Mouse (Mus musculus): Measurements from ENCODE around the gene Ndufs6. TPM values are rescaled to one million over a fixed set of nuclear protein-coding genes. Genes with fewer than 3 reads are reported as not detected.

The Ndufs6 gene
- total RNA-seq (2021), result 100 to 1,000 TPM; 184 to 196 TPM

DNA sequence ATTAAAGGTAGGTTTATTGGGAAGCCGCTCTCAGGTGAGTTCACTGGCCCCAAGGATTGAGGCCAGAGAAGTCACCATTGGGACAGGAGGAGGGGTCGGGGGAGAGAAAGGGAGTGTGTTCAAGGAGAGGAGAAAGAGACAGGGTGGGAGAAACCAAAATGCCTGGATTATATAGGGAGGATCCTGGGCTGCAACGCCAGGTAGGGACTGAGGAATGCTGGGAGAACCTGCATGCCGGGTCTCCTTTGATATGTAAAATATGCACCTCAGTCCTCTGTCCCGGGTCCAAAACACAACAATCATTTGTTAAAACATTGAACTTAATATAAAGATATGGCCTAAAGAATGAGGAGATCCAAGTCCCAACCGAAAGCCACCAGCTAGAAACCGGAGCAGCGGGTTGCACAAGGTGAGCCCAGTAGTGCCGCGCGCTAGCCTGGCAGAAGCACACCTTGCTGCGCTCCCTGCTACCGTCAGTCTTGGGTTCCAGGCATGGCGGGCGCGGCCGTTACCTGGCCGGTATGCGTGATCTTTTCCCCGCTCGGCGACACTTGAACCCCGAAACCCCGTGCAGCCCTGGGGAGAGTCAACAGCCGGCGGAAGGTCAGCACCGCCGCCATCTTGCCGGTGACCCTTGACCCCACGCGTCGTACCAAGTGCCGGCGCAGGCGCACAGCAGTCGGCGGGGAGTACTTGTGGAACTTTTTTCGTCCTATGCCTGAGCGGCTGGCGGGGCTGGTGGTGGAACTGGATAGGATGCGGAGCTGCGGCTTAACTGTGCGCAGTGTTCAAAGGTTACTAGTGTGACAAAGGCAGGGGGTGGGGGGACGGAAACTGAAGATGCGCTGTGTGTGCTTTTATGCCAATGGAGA, at the start of gene Ndufs6, which contains the start of gene Mrpl36:
Gene Ndufs6, minus strand, starts transcription at position 716 of the 872 bp plus-strand sequence.
Gene Mrpl36, plus strand, starts transcription at position 687 of the 872 bp plus-strand sequence.
- DNase-seq (ENCODE audit: low spot score in 2 of 2), result peak; percentile 91 to 94
- intact Hi-C loops (cut with DNase I), result loop anchor here (10.0 kb wide), 1 partner anchor 277 kb away; the partner anchor contains the start of gene Clptm1l

DNA sequence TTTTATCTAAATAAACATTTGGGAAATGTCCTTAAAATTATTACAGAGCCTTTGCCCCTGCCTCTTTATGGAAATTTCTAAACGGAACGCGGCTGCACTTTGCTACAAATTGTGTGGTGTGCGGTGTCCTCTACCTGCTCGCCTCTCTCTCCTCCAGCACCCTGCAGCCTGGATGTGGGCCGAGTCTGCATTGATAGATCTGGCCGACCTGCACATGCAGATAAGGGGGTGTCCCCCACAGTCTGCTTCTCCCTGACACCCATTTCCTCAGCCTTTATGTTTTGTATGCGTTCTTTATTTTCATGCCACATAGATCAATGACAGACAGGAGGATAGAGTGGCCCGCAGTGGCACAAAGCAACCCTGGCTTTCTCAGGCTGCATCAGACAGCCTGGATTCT, 49.3 kb upstream of the Ndufs6 start:
- no peak for DNase-seq (ENCODE audit: low spot score in 2 of 2)
- intact Hi-C loops (cut with DNase I), result no loop called here

DNA sequence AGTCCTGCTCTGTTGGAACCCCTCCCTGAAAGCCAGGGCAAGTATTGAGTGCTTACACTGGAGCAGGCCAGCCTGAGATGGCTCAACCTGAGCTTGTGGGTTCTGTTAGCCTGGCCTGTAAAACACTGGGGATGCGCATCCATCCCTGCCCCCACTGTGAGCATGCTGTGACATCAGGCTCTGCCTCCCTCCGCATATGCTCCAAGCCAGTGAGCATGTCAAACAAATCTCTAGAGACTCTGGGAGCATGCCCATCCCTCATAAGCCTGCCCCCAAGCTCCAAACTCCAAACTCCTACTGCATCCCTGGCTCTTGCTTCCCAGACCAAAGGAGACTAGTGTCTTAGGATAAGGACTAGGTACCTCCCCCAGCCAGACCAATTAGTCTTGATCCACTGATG, 46.3 kb upstream of the Ndufs6 start:
- DNase-seq (ENCODE audit: low spot score in 2 of 2), result no peak
- intact Hi-C loops (cut with DNase I), result no loop called here

DNA sequence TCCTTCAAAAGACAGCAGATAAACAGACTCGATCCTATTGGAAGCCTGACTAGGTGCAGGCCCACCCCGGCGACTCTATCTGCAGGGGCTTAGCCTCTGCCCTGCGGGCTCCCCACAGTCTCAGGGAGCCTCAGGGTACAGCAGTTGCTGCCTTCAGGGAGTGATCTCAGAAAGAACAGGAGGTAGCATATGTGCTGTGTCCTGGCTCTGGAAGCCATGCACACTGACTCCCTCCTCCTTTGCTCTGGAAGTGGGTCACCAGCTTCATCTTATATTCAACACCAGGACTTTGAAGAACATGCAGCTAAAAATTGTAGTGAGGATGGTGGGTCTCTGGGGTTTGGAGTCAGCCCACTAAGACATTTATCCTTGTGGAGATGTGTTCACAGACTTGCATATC, 45.0 kb upstream of the Ndufs6 start:
- intact Hi-C loops (cut with DNase I), result no loop called here
- no peak for DNase-seq (ENCODE audit: low spot score in 2 of 2)

DNA sequence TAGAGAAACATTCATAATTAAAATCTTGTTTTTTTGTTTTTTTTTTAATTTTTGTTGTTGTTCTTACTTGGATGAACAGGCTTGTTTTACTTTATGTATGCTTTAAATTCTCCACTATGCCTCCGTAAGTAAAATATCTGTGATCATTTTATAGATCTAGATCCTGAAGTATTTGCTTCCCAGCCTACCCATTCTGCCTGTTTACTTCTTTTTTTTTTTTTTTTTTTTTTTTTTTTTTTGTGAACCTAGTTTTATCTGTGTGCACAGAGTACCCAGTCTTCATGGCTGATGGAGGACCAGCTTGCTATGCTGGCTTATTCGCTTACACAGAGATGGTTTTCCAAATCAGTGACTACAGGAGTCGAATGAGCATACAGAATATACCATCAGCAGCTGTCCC, 28.8 kb upstream of the Ndufs6 start:
- no peak for DNase-seq (ENCODE audit: low spot score in 2 of 2)
- intact Hi-C loops (cut with DNase I), result no loop called here

GRCm38 (mm10) chr13:73352491-73352890, 24.1 kb upstream of the Ndufs6 start:
- intact Hi-C loops (cut with DNase I), result no loop called here
- DNase-seq (ENCODE audit: low spot score in 2 of 2), result no peak

DNA sequence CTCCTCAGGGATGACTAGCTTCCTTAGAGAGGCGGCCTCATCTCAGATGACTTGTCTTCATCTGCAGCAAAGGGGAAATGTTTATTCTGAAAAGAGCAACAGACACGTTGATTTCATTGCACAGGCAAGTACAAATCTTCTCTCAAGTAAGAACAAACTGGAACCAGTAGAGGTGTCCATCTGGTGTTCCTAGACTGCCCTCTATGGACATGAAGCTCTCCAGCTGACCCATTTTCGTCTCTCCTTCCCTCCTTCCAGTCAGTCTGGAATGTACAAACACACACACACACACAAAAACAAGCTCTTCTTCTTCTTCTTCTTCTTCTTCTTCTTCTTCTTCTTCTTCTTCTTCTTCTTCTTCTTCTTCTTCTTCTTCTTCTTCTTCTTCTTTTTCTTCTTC, 23.6 kb upstream of the Ndufs6 start:
- no peak for DNase-seq (ENCODE audit: low spot score in 2 of 2)
- intact Hi-C loops (cut with DNase I), result no loop called here

- intact Hi-C loops (cut with DNase I), result no loop called here
- DNase-seq (ENCODE audit: low spot score in 2 of 2), result no peak
These were observed 22.4 kb upstream of the Ndufs6 start for GRCm38 (mm10) chr13:73350741-73351140.

GRCm38 (mm10) chr13:73347922-73348650, 19.7 kb upstream of the Ndufs6 start:
- intact Hi-C loops (cut with DNase I), result no loop called here
- no peak for DNase-seq (ENCODE audit: low spot score in 2 of 2)

- no peak for DNase-seq (ENCODE audit: low spot score in 2 of 2)
- intact Hi-C loops (cut with DNase I), result no loop called here
These were observed 18.8 kb upstream of the Ndufs6 start for GRCm38 (mm10) chr13:73347171-73347570.

DNA sequence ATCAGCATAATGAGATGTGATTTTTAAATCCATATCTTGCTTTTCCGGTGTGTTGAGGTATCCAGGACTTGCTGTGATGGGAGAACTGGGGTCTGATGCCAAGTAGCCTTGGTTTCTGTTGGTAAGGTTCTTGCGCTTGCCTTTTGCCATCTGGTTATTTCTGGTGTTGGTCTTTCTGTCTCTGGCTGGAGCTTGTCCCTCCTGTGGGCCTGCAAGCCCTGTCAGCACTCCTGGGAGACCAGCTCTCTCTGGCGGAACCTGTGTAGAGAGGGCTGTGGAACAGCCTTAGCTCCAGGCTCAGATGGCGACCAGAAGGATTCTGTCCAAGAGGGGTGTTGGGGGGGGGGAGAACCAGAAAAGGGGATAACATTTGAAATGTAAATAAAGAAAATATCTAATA, 18.4 kb upstream of the Ndufs6 start:
- intact Hi-C loops (cut with DNase I), result no loop called here
- no peak for DNase-seq (ENCODE audit: low spot score in 2 of 2)

- intact Hi-C loops (cut with DNase I), result no loop called here
- no peak for DNase-seq (ENCODE audit: low spot score in 2 of 2)
These were observed 17.8 kb upstream of the Ndufs6 start for GRCm38 (mm10) chr13:73346131-73346530.

DNA sequence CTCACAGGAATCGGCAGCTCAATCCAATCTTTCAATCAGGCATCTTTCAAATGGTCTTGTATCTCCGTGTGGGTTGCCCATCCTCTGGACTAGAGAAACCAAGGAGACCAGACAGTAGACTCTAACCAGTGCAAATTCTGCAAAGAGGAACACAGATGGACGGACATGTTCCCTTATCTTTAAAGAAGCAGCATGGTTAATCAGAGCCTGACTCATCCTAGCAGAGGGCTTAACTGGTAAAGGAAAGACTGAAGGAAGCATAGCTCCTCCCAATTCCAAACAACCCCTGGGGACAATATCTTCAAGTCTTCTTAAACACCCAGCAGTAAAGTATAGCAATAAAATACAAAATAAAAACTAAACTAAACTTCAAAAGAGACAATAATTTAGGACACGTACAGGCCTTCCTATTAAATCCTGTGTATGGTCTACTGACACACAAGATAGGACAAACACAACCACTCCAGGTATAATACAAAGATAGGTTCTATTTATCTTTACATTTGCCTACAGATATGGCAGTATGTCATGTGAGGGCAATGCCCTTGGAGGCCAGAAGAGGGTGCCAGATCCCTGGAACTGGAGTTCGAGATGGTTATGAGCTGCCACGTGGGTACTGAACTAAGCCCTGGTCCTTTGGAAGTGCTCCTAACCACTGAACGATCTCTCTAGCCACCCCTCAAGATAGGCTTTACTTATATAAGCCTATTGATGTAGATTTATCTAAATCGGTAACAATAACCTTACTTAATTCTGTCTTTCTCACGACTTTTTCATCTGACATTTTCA, 17.0 kb upstream of the Ndufs6 start:
- intact Hi-C loops (cut with DNase I), result no loop called here
- DNase-seq (ENCODE audit: low spot score in 2 of 2), result no peak

DNA sequence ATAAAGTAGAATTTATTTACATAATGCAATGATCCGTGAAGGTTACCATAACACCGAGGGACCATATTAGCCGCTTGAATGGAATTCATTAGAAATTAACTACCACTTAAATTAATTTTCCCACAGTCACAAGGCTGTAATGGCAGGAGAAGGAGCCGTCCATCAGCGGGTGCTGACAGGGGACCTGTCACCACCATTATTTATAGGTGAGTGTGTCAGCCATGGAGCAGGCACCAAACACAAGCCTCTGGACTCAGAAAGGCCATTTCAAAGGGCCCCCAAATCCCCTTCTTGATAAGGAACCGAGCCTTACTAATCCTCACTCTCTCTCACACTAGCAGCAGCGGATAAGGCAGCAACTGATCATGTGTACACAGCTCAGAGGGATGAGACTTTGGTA, 8.4 kb upstream of the Ndufs6 start:
- intact Hi-C loops (cut with DNase I), result loop anchor here (10.0 kb wide), 1 partner anchor 168 kb away; no protein-coding TSS in a partner anchor
- no peak for DNase-seq (ENCODE audit: low spot score in 2 of 2)

- no peak for DNase-seq (ENCODE audit: low spot score in 2 of 2)
- intact Hi-C loops (cut with DNase I), result loop anchor here (10.0 kb wide), 1 partner anchor 173 kb away; no protein-coding TSS in a partner anchor
These were observed 3.4 kb upstream of the Ndufs6 start for GRCm38 (mm10) chr13:73331736-73332135.

- DNase-seq (ENCODE audit: low spot score in 2 of 2), result peak; percentile 89 to 90
- intact Hi-C loops (cut with DNase I), result loop anchor here (10.0 kb wide), 1 partner anchor 174 kb away; no protein-coding TSS in a partner anchor
These were observed 2.6 kb upstream of the Ndufs6 start for GRCm38 (mm10) chr13:73330844-73331501.

DNA sequence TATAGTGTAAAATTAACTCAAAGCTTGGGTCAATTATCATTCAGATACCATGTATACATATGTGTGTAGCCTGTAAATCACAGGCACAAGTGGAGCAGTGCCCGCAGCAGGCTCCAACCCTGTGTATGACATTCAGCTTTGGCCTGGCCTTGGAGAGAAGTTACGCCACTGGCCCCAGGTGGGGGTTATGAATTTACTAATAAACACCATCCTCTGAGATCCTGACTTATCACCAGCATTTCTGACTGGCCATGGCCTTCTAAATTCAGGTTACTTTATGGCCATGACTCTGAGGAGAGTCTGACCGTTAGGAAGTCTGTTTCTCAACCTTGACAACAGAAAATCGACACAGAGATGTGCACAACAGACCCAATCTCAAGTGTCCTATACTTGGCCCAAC, 4.9 kb downstream of the Ndufs6 start:
- intact Hi-C loops (cut with DNase I), result loop anchor here (10.0 kb wide), 1 partner anchor 281 kb away; the partner anchor contains the start of gene Clptm1l
- DNase-seq (ENCODE audit: low spot score in 2 of 2), result no peak

DNA sequence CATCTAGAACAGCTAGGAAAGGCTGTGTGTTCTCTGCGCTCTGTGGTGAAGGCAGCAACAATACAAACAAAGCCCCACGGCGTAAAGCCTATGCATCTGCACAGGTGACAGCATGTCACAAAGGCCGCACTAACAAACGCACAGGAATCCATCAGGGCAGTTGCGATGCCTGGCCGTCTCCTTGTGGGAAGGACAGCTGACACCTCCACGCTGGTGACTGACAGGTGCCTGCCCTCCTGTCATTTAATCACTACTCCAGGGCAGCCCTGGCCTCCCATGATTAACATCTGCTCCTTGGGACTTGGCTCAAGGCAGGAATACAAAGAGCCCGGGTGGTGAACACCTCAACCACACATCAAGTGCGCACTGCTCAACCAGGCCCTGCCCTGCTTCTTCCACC, 5.7 kb downstream of the Ndufs6 start:
- intact Hi-C loops (cut with DNase I), result loop anchor here (10.0 kb wide), 1 partner anchor 282 kb away; the partner anchor contains the start of gene Clptm1l
- no peak for DNase-seq (ENCODE audit: low spot score in 2 of 2)

- no peak for DNase-seq (ENCODE audit: low spot score in 2 of 2)
- intact Hi-C loops (cut with DNase I), result loop anchor here (10.0 kb wide), 1 partner anchor 285 kb away; the partner anchor contains the start of gene Clptm1l
These were observed 8.3 kb downstream of the Ndufs6 start for GRCm38 (mm10) chr13:73320048-73320447.
